Mouse (Mus musculus) megakaryocyte, embryonic 14.5 days (primary cell): ENCODE measurements around the gene Ehhadh. TPM values are rescaled to one million over a fixed set of nuclear protein-coding genes. Genes with fewer than 3 reads are reported as not detected.

Experiments used
- H3K27me3 ChIP-seq: replicated peaks from 2 replicates; pipeline ENCODE3; 2012; ENCODE audit warnings: inconsistent platforms
- H3K36me3 ChIP-seq: replicated peaks from 2 replicates; pipeline ENCODE3; 2012; ENCODE audit warnings: low read length, inconsistent platforms, mixed read lengths
- H3K4me1 ChIP-seq: 2 replicates; pipeline ENCODE4 v1.6.1; 2012; ENCODE audit warnings: inconsistent platforms
- H3K4me3 ChIP-seq: replicated peaks from 2 replicates; pipeline ENCODE3; 2012; ENCODE audit warnings: moderate library complexity, mild to moderate bottlenecking, inconsistent platforms
- H3K9me3 ChIP-seq: 2 replicates; pipeline ENCODE4 v1.6.1; 2012; ENCODE audit warnings: inconsistent platforms
- FLI1 ChIP-seq: IDR thresholded peaks from 2 replicates; pipeline ENCODE4 v1.6.1; 2012; ENCODE audit warnings: low read length, inconsistent platforms, mixed read lengths
- GATA1 ChIP-seq: IDR thresholded peaks from 3 replicates; pipeline ENCODE4 v1.6.1; 2012; ENCODE audit warnings: mixed read lengths, low read length, inconsistent platforms, borderline replicate concordance
- polyA plus RNA-seq: library from polyadenylated mRNA; stranded (reverse); fragments of >175 nt; gene quantifications from 2 replicates; pipeline ENCODE4 v1.2.3, GENCODE M21; 2012; ENCODE audit warnings: low replicate concordance; ENCODE audit not compliant: insufficient read depth

Ehhadh gene
- 0.30 TPM in 1 of 2 replicates, not detected in the other for polyA plus RNA-seq

- H3K4me1 ChIP-seq: peaks cover 31% of the 10 kb centered on the region
- no peaks in the 10 kb centered on the region for H3K9me3 ChIP-seq
- H3K27me3 ChIP-seq: peaks cover 2% of the 10 kb centered on the region
- TF ChIP-seq GATA1 (no peak), FLI1 (no peak)
- peak within 1 kb of the TSS; percentile 77 for H3K4me3 ChIP-seq
- no peaks in the 10 kb centered on the region for H3K36me3 ChIP-seq
These were observed at the start of gene Ehhadh for GRCm38 (mm10) chr16:21787516-21788353. Gene Ehhadh, minus strand, starts transcription at chr16:21787807.

- Histone ChIP-seq H3K27me3 (peaks cover 2% of the 10 kb centered on the region), H3K9me3 (no peaks in the 10 kb centered on the region), H3K36me3 (no peaks in the 10 kb centered on the region), H3K4me1 (peaks cover 23% of the 10 kb centered on the region), H3K4me3 (peak overlapping the region; percentile 82)
- TF ChIP-seq FLI1 (no peak), GATA1 (no peak)
These were observed 48.9 kb upstream of the Ehhadh start for GRCm38 (mm10) chr16:21836311-21837072.

- H3K4me1 ChIP-seq: peaks cover 23% of the 10 kb centered on the region
- H3K4me3 ChIP-seq: no peak overlapping the region
- TF ChIP-seq FLI1: no peak
- no peak for TF ChIP-seq GATA1
- H3K9me3 ChIP-seq: no peaks in the 10 kb centered on the region
- H3K27me3 ChIP-seq: peaks cover 4% of the 10 kb centered on the region
- no peaks in the 10 kb centered on the region for H3K36me3 ChIP-seq
These were observed 48.0 kb upstream of the Ehhadh start for GRCm38 (mm10) chr16:21835584-21835931.

GRCm38 (mm10) chr16:21834866-21835583 lies 47.4 kb upstream of the Ehhadh start:
- Histone ChIP-seq H3K36me3 (no peaks in the 10 kb centered on the region), H3K27me3 (peaks cover 4% of the 10 kb centered on the region)

GRCm38 (mm10) chr16:21833970-21834369 lies 46.4 kb upstream of the Ehhadh start:
- peaks cover 2% of the 10 kb centered on the region for H3K27me3 ChIP-seq
- H3K4me3 ChIP-seq: no peak overlapping the region
- TF ChIP-seq GATA1: no peak
- no peak for TF ChIP-seq FLI1
- peaks cover 23% of the 10 kb centered on the region for H3K4me1 ChIP-seq
- no peaks in the 10 kb centered on the region for H3K9me3 ChIP-seq
- no peaks in the 10 kb centered on the region for H3K36me3 ChIP-seq

More at GRCm38 (mm10) chr16:21834866-21835583, 47.4 kb upstream of the Ehhadh start:
- H3K9me3 ChIP-seq: no peaks in the 10 kb centered on the region
- no peak for TF ChIP-seq FLI1
- TF ChIP-seq GATA1: no peak
- H3K4me3 ChIP-seq: peak overlapping the region; percentile 15
- H3K4me1 ChIP-seq: peaks cover 23% of the 10 kb centered on the region

GRCm38 (mm10) chr16:21833469-21833868 lies 45.9 kb upstream of the Ehhadh start:
- no peaks in the 10 kb centered on the region for H3K9me3 ChIP-seq
- H3K4me3 ChIP-seq: no peak overlapping the region
- peaks cover 2% of the 10 kb centered on the region for H3K27me3 ChIP-seq
- TF ChIP-seq FLI1: no peak
- no peak for TF ChIP-seq GATA1
- H3K36me3 ChIP-seq: no peaks in the 10 kb centered on the region
- peaks cover 23% of the 10 kb centered on the region for H3K4me1 ChIP-seq

GRCm38 (mm10) chr16:21831764-21832163 lies 44.2 kb upstream of the Ehhadh start:
- no peaks in the 10 kb centered on the region for H3K9me3 ChIP-seq
- no peak overlapping the region for H3K4me3 ChIP-seq
- peaks cover 19% of the 10 kb centered on the region for H3K4me1 ChIP-seq
- H3K27me3 ChIP-seq: peaks cover 2% of the 10 kb centered on the region
- no peaks in the 10 kb centered on the region for H3K36me3 ChIP-seq
- TF ChIP-seq GATA1: no peak
- no peak for TF ChIP-seq FLI1

- Histone ChIP-seq H3K27me3 (peaks cover 2% of the 10 kb centered on the region), H3K9me3 (no peaks in the 10 kb centered on the region), H3K4me1 (peaks cover 12% of the 10 kb centered on the region), H3K4me3 (peak overlapping the region; percentile 18), H3K36me3 (no peaks in the 10 kb centered on the region)
- TF ChIP-seq GATA1 (no peak), FLI1 (no peak)
These were observed 43.2 kb upstream of the Ehhadh start for GRCm38 (mm10) chr16:21830784-21831183.

GRCm38 (mm10) chr16:21829711-21830110 lies 42.1 kb upstream of the Ehhadh start:
- H3K27me3 ChIP-seq: peaks cover 4% of the 10 kb centered on the region
- peaks cover 3% of the 10 kb centered on the region for H3K4me1 ChIP-seq
- TF ChIP-seq GATA1: no peak
- no peak for TF ChIP-seq FLI1
- no peak overlapping the region for H3K4me3 ChIP-seq
- no peaks in the 10 kb centered on the region for H3K36me3 ChIP-seq
- H3K9me3 ChIP-seq: no peaks in the 10 kb centered on the region

GRCm38 (mm10) chr16:21827581-21827980 lies 40.0 kb upstream of the Ehhadh start:
- TF ChIP-seq GATA1: no peak
- TF ChIP-seq FLI1: no peak
- Histone ChIP-seq H3K27me3 (peaks cover 6% of the 10 kb centered on the region), H3K9me3 (no peaks in the 10 kb centered on the region), H3K4me1 (no peaks in the 10 kb centered on the region), H3K4me3 (no peak overlapping the region), H3K36me3 (no peaks in the 10 kb centered on the region)
